Mouse (Mus musculus): ENCODE results near the gene Rpn2. TPM values are rescaled to one million over a fixed set of nuclear protein-coding genes. Genes with fewer than 3 reads are reported as not detected.

The Rpn2 gene
- polyA plus RNA-seq, 1 experiment from 2014 or later = 217 TPM

- H3K9me3 ChIP-seq = no peaks in the 10 kb centered on the region
- H3K4me3 ChIP-seq (replicated peaks) = no peak overlapping the region
- H3K36me3 ChIP-seq (replicated peaks) = no peaks in the 10 kb centered on the region
- no peaks in the 10 kb centered on the region for H3K27me3 ChIP-seq
- H3K27ac ChIP-seq = peak overlapping the region; percentile 98
- no peak for ATAC-seq (ENCODE audit: low FRiP score)
- H3K9ac ChIP-seq = 0 out of 2 replicates have a peak overlapping the region, but pooled peaks have one; percentile 12
- 32% methylated on average over 7 of the region's 7 CpGs for WGBS
- peaks cover 58% of the 10 kb centered on the region for H3K4me1 ChIP-seq
- H3K4me2 ChIP-seq = 0 out of 2 replicates have a peak overlapping the region, but pooled peaks have one; percentile 4
Measured at GRCm38 (mm10) chr2:157339532-157339931, 60.7 kb downstream of the Rpn2 start.

- Histone ChIP-seq H3K4me1 (peaks cover 58% of the 10 kb centered on the region), H3K9me3 (no peaks in the 10 kb centered on the region)
- WGBS = 5% methylated on average over 7 of the region's 7 CpGs
Measured at GRCm38 (mm10) chr2:157340221-157340741, 61.5 kb downstream of the Rpn2 start.

GRCm38 (mm10) chr2:157341554-157342270, 62.9 kb downstream of the Rpn2 start:
- H3K4me1 ChIP-seq = peaks cover 64% of the 10 kb centered on the region
- no peaks in the 10 kb centered on the region for H3K9me3 ChIP-seq
- H3K36me3 ChIP-seq (replicated peaks) = no peaks in the 10 kb centered on the region
- ATAC-seq (ENCODE audit: low FRiP score) = peak; percentile 45
- H3K27ac ChIP-seq = peak overlapping the region; percentile 98
- no peak overlapping the region for H3K4me3 ChIP-seq (replicated peaks)
- H3K27me3 ChIP-seq = no peaks in the 10 kb centered on the region
- whole genome bisulfite sequencing = 33% methylated on average over 11 of the region's 11 CpGs
- peak overlapping the region; percentile 49 for H3K9ac ChIP-seq
- H3K4me2 ChIP-seq = no peak overlapping the region

More at GRCm38 (mm10) chr2:157340221-157340741, 61.5 kb downstream of the Rpn2 start:
- Histone ChIP-seq H3K27ac (peak overlapping the region; percentile 98), H3K4me2 (no peak overlapping the region), H3K4me3 (replicated peaks) (no peak overlapping the region), H3K36me3 (replicated peaks) (no peaks in the 10 kb centered on the region), H3K27me3 (no peaks in the 10 kb centered on the region), H3K9ac (peak overlapping the region; percentile 42; the same call in 1 of the 2 replicates)
- ATAC-seq (ENCODE audit: low FRiP score) = peak; percentile 82

- WGBS = 32% methylated on average over 5 of the region's 5 CpGs
Measured at GRCm38 (mm10) chr2:157342328-157342926, 63.6 kb downstream of the Rpn2 start.

GRCm38 (mm10) chr2:157343337-157343736, 64.5 kb downstream of the Rpn2 start:
- Histone ChIP-seq H3K4me2 (no peak overlapping the region), H3K4me3 (replicated peaks) (no peak overlapping the region), H3K27ac (peak overlapping the region; percentile 98), H3K27me3 (no peaks in the 10 kb centered on the region), H3K36me3 (replicated peaks) (no peaks in the 10 kb centered on the region), H3K4me1 (peaks cover 71% of the 10 kb centered on the region), H3K9ac (peak overlapping the region; percentile 17; the same call in 1 of the 2 replicates), H3K9me3 (no peaks in the 10 kb centered on the region)
- WGBS = 65% methylated on average over 6 of the region's 6 CpGs
- no peak for ATAC-seq (ENCODE audit: low FRiP score)

More at GRCm38 (mm10) chr2:157342328-157342926, 63.6 kb downstream of the Rpn2 start:
- no peak overlapping the region for H3K4me3 ChIP-seq (replicated peaks)
- no peak overlapping the region for H3K4me2 ChIP-seq
- peaks cover 68% of the 10 kb centered on the region for H3K4me1 ChIP-seq
- H3K9ac ChIP-seq = 0 out of 2 replicates have a peak overlapping the region, but pooled peaks have one; percentile 38
- H3K27ac ChIP-seq = peak overlapping the region; percentile 98
- H3K36me3 ChIP-seq (replicated peaks) = no peaks in the 10 kb centered on the region
- H3K27me3 ChIP-seq = no peaks in the 10 kb centered on the region
- H3K9me3 ChIP-seq = no peaks in the 10 kb centered on the region
- no peak for ATAC-seq (ENCODE audit: low FRiP score)

GRCm38 (mm10) chr2:157347361-157348159, 68.7 kb downstream of the Rpn2 start, which contains the start of gene Ghrh:
TSS of gene Ghrh (minus strand) at chr2:157347506.
- Histone ChIP-seq H3K36me3 (replicated peaks) (no peaks in the 10 kb centered on the region), H3K9ac (peak within 1 kb of the TSS; percentile 33; the same call in 1 of the 2 replicates), H3K4me1 (peaks cover 48% of the 10 kb centered on the region), H3K4me2 (no peak within 1 kb of the TSS), H3K9me3 (no peaks in the 10 kb centered on the region), H3K4me3 (replicated peaks) (no peak within 1 kb of the TSS), H3K27me3 (no peaks in the 10 kb centered on the region), H3K27ac (peak within 1 kb of the TSS; percentile 93)
- ATAC-seq (ENCODE audit: low FRiP score) = peak; percentile 47; the same call in 1 of the 2 replicates
- WGBS = 59% methylated on average over 26 of the region's 26 CpGs

- Histone ChIP-seq H3K9ac (no peak overlapping the region), H3K4me3 (replicated peaks) (no peak overlapping the region)
- 51% methylated on average over 12 of the region's 12 CpGs for WGBS
Measured at GRCm38 (mm10) chr2:157349121-157349778, 70.4 kb downstream of the Rpn2 start.

GRCm38 (mm10) chr2:157353183-157353582, 74.4 kb downstream of the Rpn2 start:
- Histone ChIP-seq H3K4me2 (no peak overlapping the region), H3K27ac (no peak overlapping the region)
- WGBS = 74% methylated on average over 4 of the region's 4 CpGs

More at GRCm38 (mm10) chr2:157349121-157349778, 70.4 kb downstream of the Rpn2 start:
- H3K4me2 ChIP-seq = peak overlapping the region; percentile 22; the same call in 1 of the 2 replicates
- H3K27ac ChIP-seq = peak overlapping the region; percentile 93
- H3K4me1 ChIP-seq = peaks cover 41% of the 10 kb centered on the region
- no peaks in the 10 kb centered on the region for H3K27me3 ChIP-seq
- peak; percentile 62 for ATAC-seq (ENCODE audit: low FRiP score)
- no peaks in the 10 kb centered on the region for H3K36me3 ChIP-seq (replicated peaks)
- H3K9me3 ChIP-seq = no peaks in the 10 kb centered on the region

GRCm38 (mm10) chr2:157354106-157354505, 75.3 kb downstream of the Rpn2 start:
- Histone ChIP-seq H3K4me3 (replicated peaks) (no peak overlapping the region), H3K27me3 (no peaks in the 10 kb centered on the region), H3K27ac (no peak overlapping the region), H3K4me2 (no peak overlapping the region), H3K9ac (no peak overlapping the region), H3K36me3 (replicated peaks) (no peaks in the 10 kb centered on the region), H3K9me3 (no peaks in the 10 kb centered on the region), H3K4me1 (peaks cover 13% of the 10 kb centered on the region)
- 56% methylated on average over 3 of the region's 3 CpGs for WGBS
- no peak for ATAC-seq (ENCODE audit: low FRiP score)

More at GRCm38 (mm10) chr2:157353183-157353582, 74.4 kb downstream of the Rpn2 start:
- no peak for ATAC-seq (ENCODE audit: low FRiP score)
- Histone ChIP-seq H3K36me3 (replicated peaks) (no peaks in the 10 kb centered on the region), H3K4me1 (peaks cover 21% of the 10 kb centered on the region), H3K4me3 (replicated peaks) (no peak overlapping the region), H3K9ac (no peak overlapping the region), H3K27me3 (no peaks in the 10 kb centered on the region), H3K9me3 (no peaks in the 10 kb centered on the region)

- no peak overlapping the region for H3K9ac ChIP-seq
- no peak overlapping the region for H3K4me3 ChIP-seq (replicated peaks)
- ATAC-seq (ENCODE audit: low FRiP score) = no peak
- no peaks in the 10 kb centered on the region for H3K36me3 ChIP-seq (replicated peaks)
- no peaks in the 10 kb centered on the region for H3K4me1 ChIP-seq
- H3K27me3 ChIP-seq = no peaks in the 10 kb centered on the region
- H3K9me3 ChIP-seq = no peaks in the 10 kb centered on the region
- H3K4me2 ChIP-seq = no peak overlapping the region
- no peak overlapping the region for H3K27ac ChIP-seq
- WGBS = 83% methylated on average over 5 of the region's 5 CpGs
Measured at GRCm38 (mm10) chr2:157360028-157360427, 81.2 kb downstream of the Rpn2 start.

GRCm38 (mm10) chr2:157363031-157363430, 84.2 kb downstream of the Rpn2 start:
- no peak overlapping the region for H3K4me3 ChIP-seq (replicated peaks)
- H3K27me3 ChIP-seq = no peaks in the 10 kb centered on the region
- ATAC-seq (ENCODE audit: low FRiP score) = no peak
- H3K4me2 ChIP-seq = no peak overlapping the region
- peaks cover 9% of the 10 kb centered on the region for H3K4me1 ChIP-seq
- WGBS = 90% methylated on average over 3 of the region's 3 CpGs
- no peaks in the 10 kb centered on the region for H3K9me3 ChIP-seq
- no peaks in the 10 kb centered on the region for H3K36me3 ChIP-seq (replicated peaks)
- no peak overlapping the region for H3K9ac ChIP-seq
- H3K27ac ChIP-seq = no peak overlapping the region
